1 mouse cellular context compared by ENCODE assay signal in the genomic region with DNA sequence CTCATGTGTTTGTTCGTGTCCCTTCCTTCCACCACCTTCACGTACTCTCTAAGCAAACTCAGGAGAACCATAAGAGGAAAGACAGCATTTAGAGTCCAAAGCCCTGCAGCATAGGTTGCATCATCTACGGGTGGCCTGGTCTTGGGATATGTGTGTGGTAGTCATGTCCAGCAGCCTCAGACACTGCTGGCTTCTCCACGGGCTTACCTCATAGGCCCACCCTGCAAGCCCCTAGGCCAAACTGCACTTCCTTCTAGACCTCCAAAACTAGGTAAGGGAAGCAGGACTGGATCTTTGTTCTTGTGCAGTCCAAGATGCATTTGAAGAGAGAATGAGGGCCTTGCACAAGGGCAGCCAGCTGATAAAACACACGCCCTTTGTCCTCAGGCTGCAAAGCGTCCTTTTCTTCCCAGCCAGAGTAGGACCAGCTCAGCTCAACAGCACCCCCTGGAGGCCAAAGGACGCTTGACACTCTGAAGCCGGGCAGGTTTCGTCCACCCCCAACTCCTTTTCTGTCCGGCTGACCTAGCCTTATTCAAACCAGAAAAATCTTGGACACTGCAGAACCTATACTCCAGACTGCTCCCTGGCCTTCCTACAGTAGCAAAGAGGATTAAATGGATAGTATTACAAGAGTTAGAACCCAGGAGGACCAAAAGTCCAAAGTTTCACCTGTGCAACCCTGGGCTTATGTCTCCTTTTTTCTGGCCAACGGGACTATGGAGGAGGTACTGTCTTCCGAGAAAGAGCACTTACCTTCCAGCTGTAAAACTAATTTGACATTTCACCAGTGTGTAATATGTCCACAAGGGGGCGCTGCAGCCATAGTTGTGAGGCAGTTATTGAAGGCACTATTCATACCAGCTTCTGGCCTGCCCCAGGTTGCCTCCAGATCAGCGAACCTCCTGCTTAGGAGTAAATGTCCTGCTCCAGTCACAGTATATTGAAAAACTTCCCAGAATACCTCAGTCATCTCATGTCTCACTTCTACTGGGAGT.
TF ChIP-seq lines count a peak whose summit lies in the region.

No protein-coding gene starts in this region.

TF ChIP-seq in myocyte, 11 proteins besides CTCF, POLR2A, EP300 and RAD21:
- TF ChIP-seq MYOD1 (IDR thresholded peaks at IDR 0.05; ENCODE audit: control insufficient read depth in 1 of 3, insufficient read length in 2 of 3, low read depth in 2 of 3): no peak
- TF ChIP-seq CEBPB (IDR thresholded peaks at IDR 0.05; ENCODE audit: insufficient read depth, poor library complexity, severe bottlenecking): no peak
- TF ChIP-seq MYOG (IDR thresholded peaks at IDR 0.05; ENCODE audit: control insufficient read depth in 1 of 3, insufficient read depth in 1 of 3, insufficient read length in 2 of 3, low read depth in 2 of 3): no peak
- TF ChIP-seq MAX (IDR thresholded peaks at IDR 0.05; ENCODE audit: low read depth): no peak
- no peak for TF ChIP-seq SRF (IDR thresholded peaks at IDR 0.05; ENCODE audit: control insufficient read depth, insufficient read length, low read depth)
- TF ChIP-seq REST (IDR thresholded peaks at IDR 0.05; ENCODE audit: insufficient read depth, insufficient read length): no peak
- TF ChIP-seq POLR2AphosphoS2 (IDR thresholded peaks at IDR 0.05; ENCODE audit: insufficient read length, low read depth): no peak
- TF ChIP-seq TCF3 (IDR thresholded peaks at IDR 0.05; ENCODE audit: insufficient read length, low read depth): no peak
- TF ChIP-seq TCF12 (IDR thresholded peaks at IDR 0.05; ENCODE audit: insufficient read depth, poor library complexity, severe bottlenecking): no peak
- TF ChIP-seq USF1 (IDR thresholded peaks at IDR 0.05; ENCODE audit: low read depth): no peak
- TF ChIP-seq E2F4 (IDR thresholded peaks at IDR 0.05; ENCODE audit: insufficient read depth): no peak
